In the genomic region with DNA sequence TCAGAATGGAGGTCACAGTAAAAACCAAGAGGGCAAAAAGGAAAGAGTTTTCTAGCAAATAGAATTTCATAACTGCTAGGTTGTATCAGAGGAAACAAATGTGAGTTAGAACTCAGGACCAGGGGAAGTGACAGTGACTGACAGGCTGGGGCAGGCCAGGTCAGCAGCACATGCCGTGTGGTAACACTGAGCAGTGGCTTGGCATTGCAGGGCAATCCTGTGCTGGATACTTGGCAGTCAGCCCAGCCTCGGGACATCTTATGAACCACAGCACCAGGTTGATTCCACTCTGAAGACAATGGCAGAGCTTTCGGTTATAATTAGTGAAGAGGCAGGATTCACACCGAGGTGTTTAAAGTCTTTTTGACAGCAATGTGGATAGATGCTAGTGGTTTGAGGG, we compare ENCODE assay signal across 9 mouse cellular contexts. TPM values are rescaled to one million over a fixed set of nuclear protein-coding genes. Genes with fewer than 3 reads are reported as not detected.
A peak's percentile ranks its signal among the peaks of the same experiment; 100 is the strongest.
DNase-seq lines count a peak whose midpoint lies in the region; ATAC-seq and TF ChIP-seq lines count a peak whose summit lies in the region.
"Had no signal": no experiment of that assay in that cellular context is flagged by ENCODE, and none has a peak within 500 bp of the region (broad histone marks: within the 10 kb centered on the region; RNA-seq: fewer than 3 reads in every experiment).

No protein-coding gene starts in this region.

- H3K4me2 ChIP-seq in hindbrain, postnatal 0 days (ENCODE audit: low read depth, low read length) = no peak overlapping the region
- H3K4me2 ChIP-seq in hindbrain, embryonic 11.5 days (replicated peaks; ENCODE audit: low read depth, low read length) = no peak overlapping the region
- no peak overlapping the region for H3K4me2 ChIP-seq in intestine, embryonic 15.5 days (replicated peaks)
- H3K4me2 ChIP-seq: lung, embryonic 15.5 days had no signal

- H3K36me3 ChIP-seq in hindbrain, postnatal 0 days (ENCODE audit: insufficient read depth, low read length) = no peaks in the 10 kb centered on the region
- H3K36me3 ChIP-seq in hindbrain, embryonic 11.5 days (ENCODE audit: control insufficient read depth, insufficient read depth, low read length) = no peaks in the 10 kb centered on the region
- H3K36me3 ChIP-seq in intestine, embryonic 15.5 days = no peaks in the 10 kb centered on the region
- H3K36me3 ChIP-seq: lung, embryonic 15.5 days had no signal

- peak; percentile 60 for DNase-seq in hindbrain, postnatal 0 days (ENCODE audit: low spot score)
- DNase-seq in hindbrain, embryonic 11.5 days (ENCODE audit: low spot score) = no peak
- peak; percentile 12 for DNase-seq in urinary bladder, postnatal 14 days (ENCODE audit: low spot score)
- DNase-seq in urinary bladder, postnatal 25 days (ENCODE audit: low spot score) = no peak
- DNase-seq in left cerebral cortex, adult 2 months (ENCODE audit: extremely low spot score in 1 of 2, low spot score in 2 of 2) = no peak
- DNase-seq: thymus, adult 18-20 months had no signal

- no peaks in the 10 kb centered on the region for H3K9me3 ChIP-seq in hindbrain, postnatal 0 days (ENCODE audit: low read length)
- no peaks in the 10 kb centered on the region for H3K9me3 ChIP-seq in hindbrain, embryonic 11.5 days (ENCODE audit: control insufficient read depth, low read length)
- H3K9me3 ChIP-seq in intestine, embryonic 15.5 days = no peaks in the 10 kb centered on the region
- H3K9me3 ChIP-seq: lung, embryonic 15.5 days had no signal

- intact Hi-C loops in left cerebral cortex, adult 2 months (cut with DNase I) = loop anchor here (10.0 kb wide), 1 partner anchor 494 kb away; no protein-coding TSS in a partner anchor

- no peaks in the 10 kb centered on the region for H3K27me3 ChIP-seq in hindbrain, postnatal 0 days (ENCODE audit: insufficient read depth, low read length)
- H3K27me3 ChIP-seq in hindbrain, embryonic 11.5 days (ENCODE audit: control insufficient read depth, insufficient read depth, low read length) = no peaks in the 10 kb centered on the region
- H3K27me3 ChIP-seq in intestine, embryonic 15.5 days (replicated peaks) = no peaks in the 10 kb centered on the region
- H3K27me3 ChIP-seq: lung, embryonic 15.5 days had no signal

- 39% methylated on average over 4 of the region's 4 CpGs for WGBS in hindbrain, postnatal 0 days
- WGBS in hindbrain, embryonic 11.5 days = 64% methylated on average over 4 of the region's 4 CpGs
- WGBS in intestine, embryonic 15.5 days = 50% methylated on average over 4 of the region's 4 CpGs

- TF ChIP-seq CTCF in hindbrain, postnatal 0 days (IDR thresholded peaks at IDR 0.05; ENCODE audit: low read depth) = no peak
- TF ChIP-seq CTCF in left cerebral cortex, adult 2 months (IDR thresholded peaks at IDR 0.05) = no peak

- no peak overlapping the region for H3K27ac ChIP-seq in hindbrain, postnatal 0 days
- no peak overlapping the region for H3K27ac ChIP-seq in hindbrain, embryonic 11.5 days (ENCODE audit: low read depth, low read length)
- no peak overlapping the region for H3K27ac ChIP-seq in intestine, embryonic 15.5 days
- H3K27ac ChIP-seq in left cerebral cortex, adult 2 months = no peak overlapping the region
- H3K27ac ChIP-seq: lung, embryonic 15.5 days had no signal

- H3K4me3 ChIP-seq in hindbrain, postnatal 0 days (ENCODE audit: low read length) = no peak overlapping the region
- no peak overlapping the region for H3K4me3 ChIP-seq in hindbrain, embryonic 11.5 days (ENCODE audit: low read depth, low read length)
- no peak overlapping the region for H3K4me3 ChIP-seq in intestine, embryonic 15.5 days (replicated peaks)
- H3K4me3 ChIP-seq in left cerebral cortex, adult 2 months = no peak overlapping the region
- H3K4me3 ChIP-seq: lung, embryonic 15.5 days had no signal

- ATAC-seq in hindbrain, postnatal 0 days = no peak
- no peak for ATAC-seq in hindbrain, embryonic 11.5 days (ENCODE audit: low FRiP score)
- ATAC-seq in granulocyte monocyte progenitor cell, adult 5-6 weeks (replicated peaks; ENCODE audit: poor library complexity, severe bottlenecking) = peak; percentile 85
- no peak for ATAC-seq in intestine, embryonic 15.5 days

- no peaks in the 10 kb centered on the region for H3K4me1 ChIP-seq in hindbrain, postnatal 0 days (ENCODE audit: insufficient read depth, low read length)
- H3K4me1 ChIP-seq in hindbrain, embryonic 11.5 days (replicated peaks; ENCODE audit: control insufficient read depth, insufficient read depth, low read length) = no peaks in the 10 kb centered on the region
- H3K4me1 ChIP-seq in intestine, embryonic 15.5 days (replicated peaks) = 0 out of 2 replicates have a peak, but pooled peaks cover 4% of the 10 kb centered on the region

- no peak overlapping the region for H3K9ac ChIP-seq in hindbrain, postnatal 0 days (replicated peaks; ENCODE audit: low read length)
- H3K9ac ChIP-seq in hindbrain, embryonic 11.5 days (ENCODE audit: low read depth, low read length) = no peak overlapping the region
- H3K9ac ChIP-seq in intestine, embryonic 15.5 days = no peak overlapping the region
- H3K9ac ChIP-seq: lung, embryonic 15.5 days had no signal

RNA-seq across cellular contexts. Expression of a gene that starts 11.7 kb away (rescaled TPM):
- total RNA-seq in hindbrain, postnatal 0 days (2014; rRNA removed) = 18.7 and 24.5 TPM in 2 replicates
- polyA plus RNA-seq in hindbrain, postnatal 0 days (2015; fragmentation: Nextera tagmentation; extraction: Ambion mirVana) = 20.2 and 21.6 TPM in 2 replicates
- 9.8 and 9.9 TPM in 2 replicates for polyA plus RNA-seq in hindbrain, embryonic 11.5 days (2014; fragmentation: Nextera tagmentation; extraction: Ambion mirVana)
- 19.6 and 27.4 TPM in 2 replicates for total RNA-seq in granulocyte monocyte progenitor cell, adult 5-6 weeks (2014; fragmentation: Nextera tagmentation)
- 18.9 and 22.1 TPM in 2 replicates for total RNA-seq in granulocyte monocyte progenitor cell, adult 5-6 weeks (2017)
- 15.4 and 17.8 TPM in 2 replicates for polyA plus RNA-seq in intestine, embryonic 15.5 days (2015; fragmentation: Nextera tagmentation; extraction: Ambion mirVana)
- total RNA-seq in left cerebral cortex, adult 2 months (2021) = 10 to 100 TPM; 46.2 to 56.4 TPM

Comparison
In these comparisons a context has a peak if more than half of its experiments do, and no peak if none do; other contexts are left out.
1. DNase-seq: peak in hindbrain, postnatal 0 days (single experiment) and urinary bladder, postnatal 14 days (single experiment); none in hindbrain, embryonic 11.5 days (single experiment), urinary bladder, postnatal 25 days (single experiment) and left cerebral cortex, adult 2 months (0 of 2).